Mouse (Mus musculus) heart, embryonic 11.5 days (tissue): ENCODE measurements around the gene Maz. TPM values are rescaled to one million over a fixed set of nuclear protein-coding genes. Genes with fewer than 3 reads are reported as not detected.

ENCODE experiments used
- ATAC-seq: fragments of 200-750 bp; cut with Nextera tagmentation; replicated peaks from 2 replicates; pipeline ENCODE4 v1.8.0; 2017; ENCODE audit warnings: moderate library complexity; ENCODE audit not compliant: insufficient number of reproducible peaks, low FRiP score, low TSS enrichment
- H3K27ac ChIP-seq: fragments of 300-500 bp; sonication (generic); 2 replicates; pipeline ENCODE4 v1.5.1; 2014; ENCODE audit warnings: mild to moderate bottlenecking, low read depth, low read length
- H3K27me3 ChIP-seq: fragments of 300-500 bp; sonication (generic); 2 replicates; pipeline ENCODE4 v1.6.1; 2014; ENCODE audit warnings: mild to moderate bottlenecking, low read length, mixed read lengths; ENCODE audit not compliant: control insufficient read depth, insufficient read depth
- H3K36me3 ChIP-seq: fragments of 300-500 bp; sonication (generic); 2 replicates; pipeline ENCODE4 v1.6.1; 2014; ENCODE audit warnings: mild to moderate bottlenecking, low read length, moderate library complexity, mixed read lengths; ENCODE audit not compliant: control insufficient read depth, insufficient read depth
- H3K4me1 ChIP-seq: fragments of 300-500 bp; sonication (generic); 2 replicates; pipeline ENCODE4 v1.6.1; 2014; ENCODE audit warnings: low read length; ENCODE audit not compliant: control insufficient read depth, insufficient read depth
- H3K4me2 ChIP-seq: fragments of 300-500 bp; sonication (generic); 2 replicates; pipeline ENCODE4 v1.6.1; 2014; ENCODE audit warnings: mild to moderate bottlenecking, moderate library complexity
- H3K4me3 ChIP-seq: fragments of 300-500 bp; sonication (generic); 2 replicates; pipeline ENCODE4 v1.5.1; 2014; ENCODE audit warnings: low read depth, low read length
- H3K9ac ChIP-seq: fragments of 300-500 bp; sonication (generic); 2 replicates; pipeline ENCODE4 v1.6.1; 2014; ENCODE audit warnings: mild to moderate bottlenecking, low read depth, low read length, moderate library complexity
- H3K9me3 ChIP-seq: fragments of 300-500 bp; sonication (generic); replicated peaks from 2 replicates; pipeline ENCODE4 v1.6.1; 2016; ENCODE audit warnings: low read length; ENCODE audit not compliant: control insufficient read depth
- WGBS: fragments of 180-500 bp; shearing (Covaris S2); extraction: QIAGEN DNeasy Blood & Tissue Kit; methylation state at CpG from one replicate; pipeline ENCODE4 v1.1.7; 2014; ENCODE audit not compliant: insufficient replicate concordance; 5-methylcytosine and 5-hydroxymethylcytosine counted together
- polyA plus RNA-seq: library from polyadenylated mRNA; unstranded; fragments of >200 nt; fragmentation: Nextera tagmentation; extraction: Ambion mirVana; gene quantifications from 2 replicates; pipeline ENCODE4 v1.2.1, GENCODE M21; 2014

The Maz gene
- polyA plus RNA-seq, 1 experiment from 2014 or later = 44.1 TPM

DNA sequence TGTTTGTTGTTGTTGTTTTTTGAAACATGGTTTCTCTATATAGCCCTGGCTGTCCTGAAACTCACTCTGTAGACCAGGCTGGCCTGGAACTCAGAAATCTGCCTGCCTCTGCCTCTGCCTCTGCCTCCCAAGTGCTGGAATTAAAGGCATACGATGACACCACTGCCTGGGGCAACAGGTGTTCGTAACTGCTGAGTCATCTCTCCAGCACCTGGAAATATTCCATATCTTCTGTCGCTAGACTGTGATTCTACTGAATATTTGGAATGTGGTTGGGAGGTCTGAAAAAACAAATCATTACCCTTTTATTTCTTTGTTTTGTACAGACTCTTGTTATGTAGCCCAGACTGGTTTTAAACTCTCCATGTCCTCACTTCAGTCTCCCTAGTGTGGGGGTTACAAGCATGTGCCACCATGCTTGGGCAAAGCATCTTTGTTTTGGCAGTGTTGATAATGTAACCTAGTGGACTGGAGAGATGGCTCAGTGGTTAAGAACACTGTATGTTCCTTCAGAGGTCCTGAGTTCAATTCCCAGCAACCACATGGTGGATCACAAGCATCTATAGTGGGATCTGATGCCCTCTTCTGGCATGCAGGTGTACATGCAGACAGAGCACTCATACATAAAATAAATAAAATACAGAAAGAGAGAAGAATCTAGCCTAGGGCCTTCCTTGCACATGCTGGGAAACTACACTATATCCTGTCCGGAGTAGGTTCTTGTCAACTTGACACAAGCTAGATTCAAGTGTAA lies 22.5 kb downstream of the Maz start:
- H3K4me3 ChIP-seq = no peak overlapping the region

DNA sequence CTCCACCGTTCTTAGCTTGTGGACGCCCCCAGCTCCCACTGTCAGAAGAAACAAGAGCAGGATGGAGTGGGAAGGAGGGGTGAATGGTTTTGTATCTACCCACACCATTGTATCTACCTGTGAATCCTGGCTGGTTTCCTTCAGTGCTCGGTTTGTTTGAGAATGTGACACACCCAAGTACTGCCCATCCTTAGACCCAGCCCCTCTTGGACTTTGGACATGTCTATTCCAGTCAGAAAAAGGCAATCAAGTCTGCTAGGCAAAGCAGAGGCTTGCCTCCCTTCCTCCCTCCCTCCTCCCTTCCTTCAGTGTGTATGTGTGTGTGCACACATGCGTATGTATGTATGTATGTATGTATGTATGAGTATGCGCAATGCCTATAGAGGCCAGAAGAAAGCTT lies 23.2 kb downstream of the Maz start:
- no peak for ATAC-seq
- no peak overlapping the region for H3K4me2 ChIP-seq

More for the DNA sequence above, 22.5 kb downstream of the Maz start:
- ATAC-seq = no peak
- Histone ChIP-seq H3K4me2 (no peak overlapping the region), H3K9me3 (no peaks in the 10 kb centered on the region), H3K27ac (no peak overlapping the region), H3K9ac (no peak overlapping the region), H3K36me3 (no peaks in the 10 kb centered on the region), H3K27me3 (no peaks in the 10 kb centered on the region), H3K4me1 (peaks cover 9% of the 10 kb centered on the region; the same call in 1 of the 2 replicates)
- WGBS = 81% methylated on average over 4 of the region's 4 CpGs

DNA sequence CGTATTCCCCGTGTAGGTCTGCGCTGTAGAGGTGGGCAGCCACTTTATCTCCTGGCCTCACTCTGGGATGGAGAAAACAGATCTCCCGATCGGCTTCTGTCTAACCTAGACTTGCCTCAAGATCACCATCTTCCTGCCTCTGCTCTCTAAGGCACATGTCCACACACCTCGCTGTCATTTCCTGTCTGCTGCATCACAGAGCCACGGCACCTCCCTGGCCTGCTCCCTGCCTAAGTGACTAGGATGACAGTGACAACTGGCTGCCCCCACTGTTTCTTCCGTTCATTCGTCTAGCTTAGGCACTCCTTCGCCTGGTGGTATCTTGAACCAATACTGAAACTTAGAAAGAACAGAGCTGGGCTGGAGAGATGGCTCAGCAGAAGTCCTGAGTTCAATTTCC lies 27.3 kb downstream of the Maz start:
- no peaks in the 10 kb centered on the region for H3K27me3 ChIP-seq
- no peaks in the 10 kb centered on the region for H3K4me1 ChIP-seq
- no peak overlapping the region for H3K4me3 ChIP-seq
- H3K27ac ChIP-seq = no peak overlapping the region
- WGBS = 68% methylated on average over 10 of the region's 10 CpGs
- H3K36me3 ChIP-seq = peaks cover 3% of the 10 kb centered on the region; the same call in 1 of the 2 replicates
- H3K4me2 ChIP-seq = no peak overlapping the region
- H3K9ac ChIP-seq = no peak overlapping the region
- no peak for ATAC-seq
- H3K9me3 ChIP-seq = no peaks in the 10 kb centered on the region

More for the DNA sequence above, 23.2 kb downstream of the Maz start:
- Histone ChIP-seq H3K9ac (no peak overlapping the region), H3K27me3 (no peaks in the 10 kb centered on the region), H3K4me1 (peaks cover 6% of the 10 kb centered on the region; the same call in 1 of the 2 replicates), H3K36me3 (no peaks in the 10 kb centered on the region), H3K4me3 (no peak overlapping the region), H3K9me3 (no peaks in the 10 kb centered on the region), H3K27ac (no peak overlapping the region)
- 89% methylated on average over 5 of the region's 5 CpGs for WGBS

DNA sequence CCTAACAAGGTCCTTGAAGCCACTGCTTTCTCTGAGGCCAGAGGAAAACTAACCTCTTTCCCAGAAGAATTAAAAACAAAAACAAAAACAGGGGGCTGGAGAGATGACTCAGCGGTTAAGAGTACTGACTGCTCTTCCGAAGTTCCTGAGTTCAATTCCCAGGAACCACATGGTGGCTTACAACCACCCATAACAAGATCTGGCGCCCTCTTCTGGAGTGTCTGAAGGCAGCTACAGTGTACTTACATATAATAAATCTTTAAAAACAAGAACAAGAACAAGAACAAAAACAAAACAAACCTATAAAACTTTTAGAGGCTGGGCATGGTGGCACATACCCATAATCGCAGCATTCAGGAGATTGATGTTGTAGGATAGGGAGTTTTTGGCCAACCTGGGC lies 30.4 kb downstream of the Maz start:
- no peak overlapping the region for H3K4me3 ChIP-seq
- no peak overlapping the region for H3K4me2 ChIP-seq
- H3K9ac ChIP-seq = no peak overlapping the region
- no peaks in the 10 kb centered on the region for H3K9me3 ChIP-seq
- 70% methylated on average over 4 of the region's 4 CpGs for WGBS
- H3K36me3 ChIP-seq = peaks cover 3% of the 10 kb centered on the region; the same call in 1 of the 2 replicates
- no peak overlapping the region for H3K27ac ChIP-seq
- H3K27me3 ChIP-seq = no peaks in the 10 kb centered on the region
- no peak for ATAC-seq
- no peaks in the 10 kb centered on the region for H3K4me1 ChIP-seq

DNA sequence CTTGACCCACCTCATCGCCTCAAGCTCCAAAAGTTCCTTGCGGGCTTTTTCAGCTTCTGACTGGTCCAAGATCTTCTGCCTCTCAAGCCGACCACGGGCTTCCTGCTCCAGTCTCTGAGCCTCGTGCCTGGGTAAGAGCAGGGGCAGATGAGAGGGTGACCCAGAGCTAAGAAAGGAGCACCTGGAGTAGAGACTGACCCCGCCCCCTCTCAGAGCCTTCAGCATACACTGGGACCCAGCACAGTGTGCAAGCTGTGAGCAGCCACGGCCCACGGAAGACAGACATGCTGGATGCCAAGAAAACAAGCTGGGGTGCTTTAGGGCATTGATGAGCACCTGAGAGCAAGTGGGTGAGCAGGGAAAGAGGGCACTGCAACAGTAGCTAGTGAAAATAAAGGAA lies 38.0 kb downstream of the Maz start:
- ATAC-seq = no peak
- Histone ChIP-seq H3K36me3 (no peaks in the 10 kb centered on the region), H3K27ac (no peak overlapping the region), H3K27me3 (no peaks in the 10 kb centered on the region), H3K4me3 (no peak overlapping the region), H3K4me1 (peaks cover 3% of the 10 kb centered on the region; the same call in 1 of the 2 replicates), H3K4me2 (no peak overlapping the region), H3K9me3 (no peaks in the 10 kb centered on the region), H3K9ac (no peak overlapping the region)
- 63% methylated on average over 8 of the region's 8 CpGs for WGBS

DNA sequence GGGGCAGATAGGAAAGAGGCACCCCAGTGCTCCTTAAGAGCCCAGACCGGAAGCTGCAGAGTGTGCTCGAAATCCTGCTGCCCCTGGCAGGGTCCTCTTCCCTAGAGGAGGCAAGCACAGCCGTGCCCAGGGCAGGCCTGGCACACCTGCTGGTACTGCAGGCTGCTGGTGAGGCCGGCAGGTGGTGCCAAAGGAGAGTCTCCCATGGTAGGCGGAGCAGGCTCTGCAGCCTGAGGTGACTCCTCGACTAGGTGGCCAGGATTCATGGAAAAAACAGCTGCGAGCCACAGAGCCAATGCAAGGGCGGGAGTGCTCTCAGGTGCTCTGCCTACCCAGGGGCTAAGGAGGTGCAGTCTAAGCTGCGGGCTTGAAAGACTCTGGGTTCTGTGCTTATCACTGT lies 40.5 kb downstream of the Maz start:
- no peaks in the 10 kb centered on the region for H3K9me3 ChIP-seq
- WGBS = 47% methylated on average over 9 of the region's 9 CpGs
- no peak overlapping the region for H3K4me3 ChIP-seq
- H3K9ac ChIP-seq = no peak overlapping the region
- H3K27me3 ChIP-seq = no peaks in the 10 kb centered on the region
- ATAC-seq = no peak
- H3K4me2 ChIP-seq = no peak overlapping the region
- no peaks in the 10 kb centered on the region for H3K36me3 ChIP-seq
- H3K27ac ChIP-seq = no peak overlapping the region
- peaks cover 3% of the 10 kb centered on the region; the same call in 1 of the 2 replicates for H3K4me1 ChIP-seq

DNA sequence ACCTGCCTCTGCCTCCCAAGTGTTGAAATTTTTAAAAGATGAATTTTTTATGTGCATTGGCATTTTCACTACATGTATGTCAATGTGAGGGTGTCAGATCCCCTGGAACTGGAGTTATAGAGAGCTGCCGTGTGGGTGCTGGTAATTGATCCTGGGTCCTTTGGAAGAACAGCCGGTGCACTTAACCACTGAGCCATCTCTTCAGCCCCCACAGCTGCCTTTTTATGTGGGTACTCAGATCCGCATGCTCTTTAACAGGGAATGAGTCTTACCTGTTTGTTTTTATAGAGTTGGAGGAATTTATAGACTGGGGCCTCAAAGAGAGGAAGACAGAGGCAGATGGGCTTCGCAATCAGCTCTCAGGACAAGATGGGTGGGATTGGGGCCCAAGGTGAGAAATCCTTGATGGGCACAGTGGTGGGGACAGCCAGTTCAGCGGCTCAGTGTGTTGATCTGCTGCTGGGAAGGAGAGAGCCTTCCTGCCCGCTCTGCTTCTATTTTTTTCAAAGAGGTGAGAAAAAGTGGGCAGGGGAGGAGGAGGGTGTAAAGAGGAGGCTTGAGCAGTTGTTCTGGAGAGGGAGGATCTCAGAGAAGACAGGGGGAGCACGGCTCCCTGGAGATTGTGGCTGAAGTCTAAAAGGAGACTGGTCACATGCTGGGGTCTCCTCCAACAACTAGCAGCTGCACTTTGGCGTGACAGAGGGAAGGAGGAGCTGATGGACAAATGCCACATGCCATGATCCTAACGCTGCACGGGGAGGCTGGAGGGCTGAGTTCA lies 42.0 kb downstream of the Maz start:
- Histone ChIP-seq H3K4me2 (no peak overlapping the region), H3K27me3 (no peaks in the 10 kb centered on the region), H3K9me3 (no peaks in the 10 kb centered on the region), H3K36me3 (0 out of 2 replicates have a peak, but pooled peaks cover 2% of the 10 kb centered on the region), H3K4me1 (peaks cover 3% of the 10 kb centered on the region; the same call in 1 of the 2 replicates), H3K4me3 (no peak overlapping the region), H3K9ac (0 out of 2 replicates have a peak overlapping the region, but pooled peaks have one; percentile 5), H3K27ac (no peak overlapping the region)
- ATAC-seq = no peak
- WGBS = 29% methylated on average over 10 of the region's 10 CpGs

DNA sequence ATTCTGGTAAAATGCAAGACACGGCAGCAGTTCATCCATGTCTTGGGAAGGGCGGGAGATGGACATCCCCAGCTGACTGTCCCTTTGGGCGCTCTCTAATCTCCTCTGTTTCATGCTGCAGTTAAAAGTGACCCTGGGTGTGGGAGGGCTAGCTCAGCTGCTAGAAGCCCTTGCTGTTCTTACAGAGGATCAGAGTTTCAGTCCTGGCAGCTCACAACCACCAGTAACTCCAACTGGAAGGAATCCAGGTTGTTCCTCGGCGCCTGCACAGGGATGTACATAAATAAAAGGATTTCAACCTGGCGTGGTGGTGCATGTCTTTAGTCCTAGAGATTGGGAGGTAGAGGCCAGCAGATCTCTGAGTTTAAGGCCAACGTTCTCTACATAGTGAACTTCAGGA lies 43.7 kb downstream of the Maz start:
- H3K4me3 ChIP-seq = no peak overlapping the region
- H3K9ac ChIP-seq = no peak overlapping the region
- no peak overlapping the region for H3K4me2 ChIP-seq
- peaks cover 16% of the 10 kb centered on the region; the same call in 1 of the 2 replicates for H3K36me3 ChIP-seq
- H3K9me3 ChIP-seq = no peaks in the 10 kb centered on the region
- WGBS = 83% methylated on average over 7 of the region's 7 CpGs
- H3K27ac ChIP-seq = no peak overlapping the region
- H3K27me3 ChIP-seq = no peaks in the 10 kb centered on the region
- ATAC-seq = no peak
- peaks cover 3% of the 10 kb centered on the region; the same call in 1 of the 2 replicates for H3K4me1 ChIP-seq
